Mouse (Mus musculus): ENCODE data around the gene Emx2. TPM values are rescaled to one million over a fixed set of nuclear protein-coding genes. Genes with fewer than 3 reads are reported as not detected.

Emx2 gene
- polyA plus RNA-seq, 1 experiment from 2014 or later: not detected

GRCm38 (mm10) chr19:59470913-59471312 lies 12.7 kb downstream of the Emx2 start:
- no peak overlapping the region for H3K27ac ChIP-seq (ENCODE audit: low read depth)
- H3K4me1 ChIP-seq (replicated peaks; ENCODE audit: control insufficient read depth, insufficient read depth, low read length): 0 out of 2 replicates have a peak, but pooled peaks cover 3% of the 10 kb centered on the region
- no peaks in the 10 kb centered on the region for H3K36me3 ChIP-seq (ENCODE audit: control insufficient read depth, insufficient read depth, low read length)
- H3K9ac ChIP-seq (ENCODE audit: low read length): no peak overlapping the region
- H3K9me3 ChIP-seq (ENCODE audit: control insufficient read depth, low read length): no peaks in the 10 kb centered on the region
- DNase-seq (ENCODE audit: low spot score): no peak
- no peak overlapping the region for H3K4me2 ChIP-seq (ENCODE audit: low read length)
- ATAC-seq (replicated peaks; ENCODE audit: low FRiP score, low TSS enrichment, low read depth): no peak
- WGBS: 3% methylated on average over 13 of the region's 13 CpGs
- no peak overlapping the region for H3K4me3 ChIP-seq (ENCODE audit: low read depth, low read length)
- peaks cover 80% of the 10 kb centered on the region for H3K27me3 ChIP-seq (replicated peaks; ENCODE audit: control insufficient read depth, insufficient read depth, low read length)

GRCm38 (mm10) chr19:59472844-59473243 lies 14.7 kb downstream of the Emx2 start:
- Histone ChIP-seq H3K9me3 (ENCODE audit: control insufficient read depth, low read length) (no peaks in the 10 kb centered on the region), H3K4me3 (ENCODE audit: low read depth, low read length) (no peak overlapping the region), H3K9ac (ENCODE audit: low read length) (no peak overlapping the region), H3K4me2 (ENCODE audit: low read length) (no peak overlapping the region), H3K27ac (ENCODE audit: low read depth) (no peak overlapping the region), H3K4me1 (replicated peaks; ENCODE audit: control insufficient read depth, insufficient read depth, low read length) (0 out of 2 replicates have a peak, but pooled peaks cover 3% of the 10 kb centered on the region), H3K36me3 (ENCODE audit: control insufficient read depth, insufficient read depth, low read length) (no peaks in the 10 kb centered on the region), H3K27me3 (replicated peaks; ENCODE audit: control insufficient read depth, insufficient read depth, low read length) (peaks cover 61% of the 10 kb centered on the region)
- WGBS: 89% methylated on average over 2 of the region's 2 CpGs
- DNase-seq (ENCODE audit: low spot score) (no peak), ATAC-seq (replicated peaks; ENCODE audit: low FRiP score, low TSS enrichment, low read depth) (no peak)

- no peaks in the 10 kb centered on the region for H3K27me3 ChIP-seq (replicated peaks; ENCODE audit: control insufficient read depth, insufficient read depth, low read length)
- 79% methylated on average over 3 of the region's 3 CpGs for WGBS
- ATAC-seq (replicated peaks; ENCODE audit: low FRiP score, low TSS enrichment, low read depth) (no peak), DNase-seq (ENCODE audit: low spot score) (no peak)
- H3K36me3 ChIP-seq (ENCODE audit: control insufficient read depth, insufficient read depth, low read length): no peaks in the 10 kb centered on the region
- no peak overlapping the region for H3K27ac ChIP-seq (ENCODE audit: low read depth)
- no peaks in the 10 kb centered on the region for H3K9me3 ChIP-seq (ENCODE audit: control insufficient read depth, low read length)
- no peak overlapping the region for H3K4me3 ChIP-seq (ENCODE audit: low read depth, low read length)
- no peak overlapping the region for H3K4me2 ChIP-seq (ENCODE audit: low read length)
- H3K9ac ChIP-seq (ENCODE audit: low read length): no peak overlapping the region
- H3K4me1 ChIP-seq (replicated peaks; ENCODE audit: control insufficient read depth, insufficient read depth, low read length): no peaks in the 10 kb centered on the region
These were observed 21.7 kb downstream of the Emx2 start for GRCm38 (mm10) chr19:59479912-59480311.

GRCm38 (mm10) chr19:59480563-59480962 lies 22.4 kb downstream of the Emx2 start:
- ATAC-seq (replicated peaks; ENCODE audit: low FRiP score, low TSS enrichment, low read depth) (no peak), DNase-seq (ENCODE audit: low spot score) (peak; percentile 42)
- 78% methylated on average over 3 of the region's 3 CpGs for WGBS
- Histone ChIP-seq H3K27ac (ENCODE audit: low read depth) (no peak overlapping the region), H3K4me1 (replicated peaks; ENCODE audit: control insufficient read depth, insufficient read depth, low read length) (no peaks in the 10 kb centered on the region), H3K4me2 (ENCODE audit: low read length) (no peak overlapping the region), H3K9me3 (ENCODE audit: control insufficient read depth, low read length) (no peaks in the 10 kb centered on the region), H3K27me3 (replicated peaks; ENCODE audit: control insufficient read depth, insufficient read depth, low read length) (no peaks in the 10 kb centered on the region), H3K4me3 (ENCODE audit: low read depth, low read length) (no peak overlapping the region), H3K36me3 (ENCODE audit: control insufficient read depth, insufficient read depth, low read length) (no peaks in the 10 kb centered on the region), H3K9ac (ENCODE audit: low read length) (no peak overlapping the region)

GRCm38 (mm10) chr19:59492258-59492657 lies 34.1 kb downstream of the Emx2 start:
- DNase-seq (ENCODE audit: low spot score) (peak; percentile 13), ATAC-seq (replicated peaks; ENCODE audit: low FRiP score, low TSS enrichment, low read depth) (no peak)
- Histone ChIP-seq H3K36me3 (ENCODE audit: control insufficient read depth, insufficient read depth, low read length) (no peaks in the 10 kb centered on the region), H3K9me3 (ENCODE audit: control insufficient read depth, low read length) (no peaks in the 10 kb centered on the region), H3K27me3 (replicated peaks; ENCODE audit: control insufficient read depth, insufficient read depth, low read length) (no peaks in the 10 kb centered on the region), H3K4me3 (ENCODE audit: low read depth, low read length) (no peak overlapping the region), H3K4me2 (ENCODE audit: low read length) (no peak overlapping the region), H3K4me1 (replicated peaks; ENCODE audit: control insufficient read depth, insufficient read depth, low read length) (no peaks in the 10 kb centered on the region), H3K27ac (ENCODE audit: low read depth) (no peak overlapping the region), H3K9ac (ENCODE audit: low read length) (no peak overlapping the region)
- WGBS: 83% methylated on average over 1 of the region's 1 CpGs

- Histone ChIP-seq H3K4me1 (replicated peaks; ENCODE audit: control insufficient read depth, insufficient read depth, low read length) (no peaks in the 10 kb centered on the region), H3K27ac (ENCODE audit: low read depth) (no peak overlapping the region), H3K27me3 (replicated peaks; ENCODE audit: control insufficient read depth, insufficient read depth, low read length) (no peaks in the 10 kb centered on the region), H3K9ac (ENCODE audit: low read length) (no peak overlapping the region), H3K36me3 (ENCODE audit: control insufficient read depth, insufficient read depth, low read length) (no peaks in the 10 kb centered on the region), H3K4me2 (ENCODE audit: low read length) (no peak overlapping the region), H3K4me3 (ENCODE audit: low read depth, low read length) (no peak overlapping the region), H3K9me3 (ENCODE audit: control insufficient read depth, low read length) (no peaks in the 10 kb centered on the region)
- ATAC-seq (replicated peaks; ENCODE audit: low FRiP score, low TSS enrichment, low read depth): no peak
- WGBS: 75% methylated on average over 4 of the region's 4 CpGs
- DNase-seq (ENCODE audit: low spot score): no peak
These were observed 38.7 kb downstream of the Emx2 start for GRCm38 (mm10) chr19:59496832-59497231.

- peak; percentile 35 for DNase-seq (ENCODE audit: low spot score)
- Histone ChIP-seq H3K9me3 (ENCODE audit: control insufficient read depth, low read length) (no peaks in the 10 kb centered on the region), H3K4me1 (replicated peaks; ENCODE audit: control insufficient read depth, insufficient read depth, low read length) (no peaks in the 10 kb centered on the region), H3K9ac (ENCODE audit: low read length) (no peak overlapping the region), H3K27me3 (replicated peaks; ENCODE audit: control insufficient read depth, insufficient read depth, low read length) (no peaks in the 10 kb centered on the region), H3K36me3 (ENCODE audit: control insufficient read depth, insufficient read depth, low read length) (no peaks in the 10 kb centered on the region), H3K4me3 (ENCODE audit: low read depth, low read length) (no peak overlapping the region), H3K27ac (ENCODE audit: low read depth) (no peak overlapping the region), H3K4me2 (ENCODE audit: low read length) (no peak overlapping the region)
- WGBS: 90% methylated on average over 2 of the region's 2 CpGs
- ATAC-seq (replicated peaks; ENCODE audit: low FRiP score, low TSS enrichment, low read depth): no peak
These were observed 50.7 kb downstream of the Emx2 start for GRCm38 (mm10) chr19:59508896-59509295.

GRCm38 (mm10) chr19:59513181-59513580 lies 55.0 kb downstream of the Emx2 start:
- no peaks in the 10 kb centered on the region for H3K9me3 ChIP-seq (ENCODE audit: control insufficient read depth, low read length)
- 72% methylated on average over 3 of the region's 3 CpGs for WGBS
- ATAC-seq (replicated peaks; ENCODE audit: low FRiP score, low TSS enrichment, low read depth): no peak
- H3K36me3 ChIP-seq (ENCODE audit: control insufficient read depth, insufficient read depth, low read length): no peaks in the 10 kb centered on the region
- H3K27ac ChIP-seq (ENCODE audit: low read depth): no peak overlapping the region
- no peaks in the 10 kb centered on the region for H3K4me1 ChIP-seq (replicated peaks; ENCODE audit: control insufficient read depth, insufficient read depth, low read length)
- H3K4me2 ChIP-seq (ENCODE audit: low read length): no peak overlapping the region
- no peak overlapping the region for H3K9ac ChIP-seq (ENCODE audit: low read length)
- no peaks in the 10 kb centered on the region for H3K27me3 ChIP-seq (replicated peaks; ENCODE audit: control insufficient read depth, insufficient read depth, low read length)
- no peak overlapping the region for H3K4me3 ChIP-seq (ENCODE audit: low read depth, low read length)
- DNase-seq (ENCODE audit: low spot score): no peak
